Mouse (Mus musculus): ENCODE measurements around the gene Pacsin2.
"Not testable (repeated sequence)": the region's sequence is repeated elsewhere in the genome, so short reads cannot be mapped to it uniquely, and the experiment has no call there.

- not testable (repeated sequence) for TF ChIP-seq CTCF (IDR thresholded peaks at IDR 0.05; ENCODE audit: borderline replicate concordance, insufficient read depth, low read depth, low read length); POLR2A (IDR thresholded peaks at IDR 0.05; ENCODE audit: borderline replicate concordance, insufficient read depth, low read length)
Observed at GRCm38 (mm10) chr15:83368702-83369101, 95.7 kb downstream of the Pacsin2 start.

All from cerebellum, adult 2 months (tissue).